Mouse (Mus musculus) C3H10T1/2 (cell line): ENCODE results near the gene Ncoa3. TPM values are rescaled to one million over a fixed set of nuclear protein-coding genes. Genes with fewer than 3 reads are reported as not detected.

ENCODE experiments used
- polyA plus RNA-seq, 2 experiments: library from polyadenylated mRNA; unstranded; fragments of >200 nt; fragmentation: generic; extraction: Trizol; gene quantifications; one replicate each; pipeline ENCODE4 v1.2.1; 2012; ENCODE audit warnings: missing spikeins in 2 of 2

Ncoa3 gene
- polyA plus RNA-seq: 1 to 10 TPM in 1 of 2 experiments, under 1 TPM in 1; 0.88 to 8.2 TPM

GRCm38 (mm10) chr2:165992270-165993172 is at the start of gene Ncoa3:
Ncoa3 (plus strand) TSS chr2:165992636.

Other genes with a start within 250 kb of the Ncoa3 start
- gene Zmynd8, start 93.6 kb upstream of the Ncoa3 start, polyA plus RNA-seq: 10 to 100 TPM in 1 of 2 experiments, 1 to 10 TPM in 1; 4.7 to 31.7 TPM
- 100 to 1,000 TPM in 1 of 2 experiments, 10 to 100 TPM in 1; 18.4 to 229 TPM for gene Sulf2, start 163.0 kb downstream of the Ncoa3 start, polyA plus RNA-seq